Comparison of ENCODE assay signal across 16 mouse cellular contexts in the genomic region with DNA sequence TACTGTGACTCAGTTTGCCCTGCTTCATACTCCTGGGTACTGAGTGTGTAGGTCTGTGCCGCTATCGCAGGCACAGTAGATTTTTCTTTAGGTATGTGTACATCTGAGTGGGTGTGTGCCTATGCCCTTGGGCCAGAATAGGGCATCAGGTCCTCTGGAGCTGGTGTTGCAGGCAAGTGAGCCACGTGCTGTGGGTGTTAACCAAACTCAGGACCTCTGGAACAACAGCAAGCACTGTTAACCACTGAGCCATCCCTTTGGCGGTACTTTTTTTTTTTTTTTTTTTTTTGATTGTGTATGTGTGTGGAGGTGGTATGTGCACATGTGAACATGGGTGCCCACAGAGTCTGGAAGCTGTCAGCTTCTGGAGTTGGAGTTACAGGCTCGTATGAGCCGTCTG. TPM values are rescaled to one million over a fixed set of nuclear protein-coding genes. Genes with fewer than 3 reads are reported as not detected.
"Had no signal": no experiment of that assay in that cellular context is flagged by ENCODE, and none has a peak within 500 bp of the region (broad histone marks: within the 10 kb centered on the region; RNA-seq: fewer than 3 reads in every experiment).

No protein-coding gene starts in this region.

- ATAC-seq: lung, postnatal 0 days; midbrain, embryonic 13.5 days; midbrain, embryonic 16.5 days had no signal

- H3K4me3 ChIP-seq: left cerebral cortex, adult 2 months; liver, embryonic 13.5 days; megakaryocyte, embryonic 14.5 days; midbrain, embryonic 10.5 days; midbrain, embryonic 13.5 days; stomach, embryonic 15.5 days had no signal

- DNase-seq: kidney, postnatal 36 days; layer of hippocampus, postnatal 36 days; liver, embryonic 13.5 days; lung, embryonic 14.5 days; thymus, postnatal 36 days had no signal

- H3K27ac ChIP-seq: kidney, postnatal 0 days; left cerebral cortex, adult 2 months; liver, embryonic 13.5 days; macrophage; midbrain, embryonic 10.5 days; midbrain, embryonic 13.5 days; stomach, embryonic 15.5 days had no signal

- H3K27me3 ChIP-seq: liver, embryonic 13.5 days; megakaryocyte, embryonic 14.5 days; midbrain, embryonic 13.5 days; stomach, embryonic 15.5 days had no signal

RNA-seq across cellular contexts. Expression of a gene that starts 44.6 kb away (rescaled TPM):
- polyA plus RNA-seq: limb, embryonic 11.5 days; midbrain, embryonic 10.5 days; midbrain, embryonic 13.5 days; midbrain, embryonic 16.5 days; neural tube, embryonic 11.5 days had no signal
